Mouse (Mus musculus) CH12.LX (cell line): Measurements from ENCODE around the gene Naa30. TPM values are rescaled to one million over a fixed set of nuclear protein-coding genes. Genes with fewer than 3 reads are reported as not detected.
A peak's percentile ranks its signal among the peaks of the same experiment; 100 is the strongest.

Experiments
- DNase-seq: peaks from one replicate; pipeline ENCODE4 v3.0.0-alpha.2; 2013; ENCODE audit errors: extremely low read depth
- H3K27ac ChIP-seq: 2 replicates; pipeline ENCODE4 v1.5.1; 2012; ENCODE audit warnings: low read depth, mild to moderate bottlenecking, control low read depth, moderate library complexity; ENCODE audit not compliant: insufficient read depth
- H3K27me3 ChIP-seq: replicated peaks from 2 replicates; pipeline ENCODE3; 2012; ENCODE audit warnings: inconsistent platforms
- H3K36me3 ChIP-seq, 2 experiments: replicated peaks in 1 of 2; 2 replicates each; pipeline versions ENCODE3 to v1.6.1; 2012; ENCODE audit warnings: inconsistent platforms in 1 of 2, low read length in 1 of 2, mild to moderate bottlenecking in 1 of 2, mixed read lengths in 1 of 2, moderate library complexity in 1 of 2; ENCODE audit not compliant: control insufficient read depth in 1 of 2, insufficient read depth in 1 of 2
- H3K4me1 ChIP-seq, 2 experiments: 2 replicates each; pipeline ENCODE4 v1.6.1; 2012; ENCODE audit warnings: inconsistent platforms in 1 of 2, moderate library complexity in 1 of 2; ENCODE audit not compliant: insufficient read depth in 2 of 2, control insufficient read depth in 1 of 2
- H3K4me2 ChIP-seq: 2 replicates; pipeline ENCODE4 v1.6.1; 2012; ENCODE audit warnings: low read depth, mild to moderate bottlenecking, control low read depth; ENCODE audit not compliant: poor library complexity, insufficient read depth, severe bottlenecking
- H3K4me3 ChIP-seq, 3 experiments: fragments of 150-350 bp in 1 of 3; sonication (generic) in 1 of 3; replicated peaks in 1 of 3; 2 replicates each; pipeline versions ENCODE3 to v1.5.1; 2011 to 2012; ENCODE audit warnings: low read depth in 2 of 3, low read length in 2 of 3, mild to moderate bottlenecking in 2 of 3, moderate library complexity in 2 of 3, control low read depth in 1 of 3, improper control_type of control experiment in 1 of 3, inconsistent platforms in 1 of 3, mixed read lengths in 1 of 3; ENCODE audit not compliant: poor library complexity in 1 of 3
- H3K79me2 ChIP-seq: replicated peaks from 2 replicates; pipeline ENCODE4 v1.6.1; 2012; ENCODE audit warnings: mild to moderate bottlenecking, moderate library complexity; ENCODE audit not compliant: control insufficient read depth, poor library complexity, insufficient read depth, severe bottlenecking; ENCODE audit errors: extremely low read depth
- H3K9ac ChIP-seq: 2 replicates; pipeline ENCODE4 v1.6.1; 2012; ENCODE audit warnings: low read depth, mild to moderate bottlenecking, control low read depth, moderate library complexity; ENCODE audit not compliant: insufficient read depth
- H3K9me3 ChIP-seq: replicated peaks from 2 replicates; pipeline ENCODE3; 2012; ENCODE audit warnings: low read length, inconsistent platforms, mixed read lengths
- BHLHE40 ChIP-seq: IDR thresholded peaks from 2 replicates; pipeline ENCODE4 v1.6.1; 2011; ENCODE audit warnings: mild to moderate bottlenecking, low read depth, low read length, improper control_type of control experiment
- CHD2 ChIP-seq: IDR thresholded peaks from 2 replicates; pipeline ENCODE4 v1.6.1; 2011; ENCODE audit warnings: low read length, improper control_type of control experiment
- CTCF ChIP-seq, 2 experiments: IDR thresholded peaks in 1 of 2; conservative IDR thresholded peaks in 1 of 2; 2 replicates each; pipeline ENCODE4 v1.5.1; 2011 to 2012; ENCODE audit warnings: low read depth in 2 of 2, low read length in 2 of 2, improper control_type of control experiment in 1 of 2, inconsistent platforms in 1 of 2, mild to moderate bottlenecking in 1 of 2, moderate library complexity in 1 of 2
- ELF1 ChIP-seq: IDR thresholded peaks from 2 replicates; pipeline ENCODE4 v1.6.1; 2014; ENCODE audit warnings: low read depth, mild to moderate bottlenecking, inconsistent platforms, low read length, improper control_type of control experiment
- ETS1 ChIP-seq: conservative IDR thresholded peaks from 2 replicates; pipeline ENCODE4 v1.6.1; 2012; ENCODE audit warnings: low read depth, mild to moderate bottlenecking, inconsistent platforms, low read length, improper control_type of control experiment, moderate library complexity
- GABPA ChIP-seq: IDR thresholded peaks from 2 replicates; pipeline ENCODE4 v1.6.1; 2012; ENCODE audit warnings: low read depth, low read length, improper control_type of control experiment, inconsistent platforms; ENCODE audit not compliant: insufficient replicate concordance
- HCFC1 ChIP-seq: IDR thresholded peaks from 2 replicates; pipeline ENCODE4 v1.6.1; 2012; ENCODE audit warnings: low read depth, mild to moderate bottlenecking, inconsistent platforms, low read length, improper control_type of control experiment
- IRF4 ChIP-seq: IDR thresholded peaks from 2 replicates; pipeline ENCODE4 v1.6.1; 2014; ENCODE audit warnings: low read depth, mild to moderate bottlenecking, inconsistent platforms, low read length, improper control_type of control experiment
- KAT2A ChIP-seq: IDR thresholded peaks from 2 replicates; pipeline ENCODE4 v1.6.1; 2012; ENCODE audit warnings: low read length, improper control_type of control experiment, inconsistent platforms; ENCODE audit not compliant: insufficient replicate concordance
- MAFK ChIP-seq: IDR thresholded peaks from 2 replicates; pipeline ENCODE4 v1.6.1; 2011; ENCODE audit warnings: low read length, improper control_type of control experiment; ENCODE audit not compliant: insufficient replicate concordance
- MAZ ChIP-seq: IDR thresholded peaks from 2 replicates; pipeline ENCODE4 v1.6.1; 2012; ENCODE audit warnings: low read depth, mild to moderate bottlenecking, inconsistent platforms, low read length, improper control_type of control experiment, moderate library complexity
- MXI1 ChIP-seq: IDR thresholded peaks from 2 replicates; pipeline ENCODE4 v1.6.1; 2011; ENCODE audit warnings: mild to moderate bottlenecking, low read depth, low read length, improper control_type of control experiment
- MYC ChIP-seq: IDR thresholded peaks from 2 replicates; pipeline ENCODE4 v1.6.1; 2011; ENCODE audit warnings: low read depth, mild to moderate bottlenecking, improper control_type of control experiment, low read length
- NELFE ChIP-seq: IDR thresholded peaks from 2 replicates; pipeline ENCODE4 v1.6.1; 2011; ENCODE audit warnings: low read depth, low read length, improper control_type of control experiment
- POLR2A ChIP-seq: IDR thresholded peaks from 2 replicates; pipeline ENCODE4 v1.6.1; 2011; ENCODE audit warnings: low read depth, mild to moderate bottlenecking, improper control_type of control experiment, low read length
- POLR2AphosphoS2 ChIP-seq: IDR thresholded peaks from 2 replicates; pipeline ENCODE4 v1.6.1; 2011; ENCODE audit warnings: low read depth, low read length, improper control_type of control experiment
- RAD21 ChIP-seq: IDR thresholded peaks from 2 replicates; pipeline ENCODE4 v1.6.1; 2011; ENCODE audit warnings: low read depth, mild to moderate bottlenecking, low read length, improper control_type of control experiment, moderate library complexity
- RCOR1 ChIP-seq: conservative IDR thresholded peaks from 2 replicates; pipeline ENCODE4 v1.6.1; 2012; ENCODE audit warnings: low read depth, mild to moderate bottlenecking, inconsistent platforms, low read length, improper control_type of control experiment
- SIN3A ChIP-seq: IDR thresholded peaks from 2 replicates; pipeline ENCODE4 v1.6.1; 2012; ENCODE audit warnings: low read length, improper control_type of control experiment, inconsistent platforms
- SMC3 ChIP-seq: IDR thresholded peaks from 2 replicates; pipeline ENCODE4 v1.6.1; 2011; ENCODE audit warnings: low read depth, low read length, improper control_type of control experiment
- TCF12 ChIP-seq: IDR thresholded peaks from 2 replicates; pipeline ENCODE4 v1.6.1; 2014; ENCODE audit warnings: low read depth, mild to moderate bottlenecking, inconsistent platforms, low read length, improper control_type of control experiment
- UBTF ChIP-seq: IDR thresholded peaks from 2 replicates; pipeline ENCODE4 v1.6.1; 2012; ENCODE audit warnings: low read depth, mild to moderate bottlenecking, inconsistent platforms, low read length, improper control_type of control experiment, moderate library complexity
- USF1 ChIP-seq: IDR thresholded peaks from 2 replicates; pipeline ENCODE4 v1.6.1; 2014; ENCODE audit warnings: low read depth, mild to moderate bottlenecking, inconsistent platforms, low read length, improper control_type of control experiment
- ZKSCAN1 ChIP-seq: IDR thresholded peaks from 2 replicates; pipeline ENCODE4 v1.6.1; 2012; ENCODE audit warnings: low read depth, inconsistent platforms, low read length, improper control_type of control experiment, borderline replicate concordance
- ZMIZ1 ChIP-seq: IDR thresholded peaks from 2 replicates; pipeline ENCODE4 v1.6.1; 2012; ENCODE audit warnings: low read depth, mild to moderate bottlenecking, inconsistent platforms, low read length, improper control_type of control experiment
- dilution Hi-C: fragments of 300-500 bp; cut with MboI; formaldehyde crosslinking; loops from 2 replicates; pipeline ENCODE4 v1.14.3; 2020; ENCODE audit warnings: low sequenced_read_pairs; ENCODE audit not compliant: extremely low pct_unique_long_range_greater_than_20kb, extremely low pct_ligation_motif_present
- in situ Hi-C: fragments of 300-500 bp; cut with MboI; formaldehyde crosslinking; loops from 3 replicates; pipeline ENCODE4 v1.14.3; 2019; ENCODE audit warnings: low sequenced_read_pairs, low pct_ligation_motif_present, low pct_unique_long_range_greater_than_20kb, mixed read lengths
- polyA plus RNA-seq: library from polyadenylated mRNA; unstranded; fragments of >175 nt; gene quantifications from 2 replicates; pipeline ENCODE4 v1.2.1, GENCODE M21; 2012; ENCODE audit warnings: low read depth; ENCODE audit not compliant: insufficient read length
- total RNA-seq, 2 experiments: library from RNA; depleted of rRNA; stranded (reverse); fragments of 300-350 nt in 1 of 2; fragments of >200 nt in 1 of 2; gene quantifications; 2 replicates each; pipeline ENCODE4 v1.2.3; 2012 to 2014

Naa30 gene
- total RNA-seq (2012; rRNA removed) (13.5 and 15.2 TPM in 2 replicates), total RNA-seq (2014; rRNA removed) (26.5 and 31.4 TPM in 2 replicates), polyA plus RNA-seq (23.5 and 25.6 TPM in 2 replicates)

DNA sequence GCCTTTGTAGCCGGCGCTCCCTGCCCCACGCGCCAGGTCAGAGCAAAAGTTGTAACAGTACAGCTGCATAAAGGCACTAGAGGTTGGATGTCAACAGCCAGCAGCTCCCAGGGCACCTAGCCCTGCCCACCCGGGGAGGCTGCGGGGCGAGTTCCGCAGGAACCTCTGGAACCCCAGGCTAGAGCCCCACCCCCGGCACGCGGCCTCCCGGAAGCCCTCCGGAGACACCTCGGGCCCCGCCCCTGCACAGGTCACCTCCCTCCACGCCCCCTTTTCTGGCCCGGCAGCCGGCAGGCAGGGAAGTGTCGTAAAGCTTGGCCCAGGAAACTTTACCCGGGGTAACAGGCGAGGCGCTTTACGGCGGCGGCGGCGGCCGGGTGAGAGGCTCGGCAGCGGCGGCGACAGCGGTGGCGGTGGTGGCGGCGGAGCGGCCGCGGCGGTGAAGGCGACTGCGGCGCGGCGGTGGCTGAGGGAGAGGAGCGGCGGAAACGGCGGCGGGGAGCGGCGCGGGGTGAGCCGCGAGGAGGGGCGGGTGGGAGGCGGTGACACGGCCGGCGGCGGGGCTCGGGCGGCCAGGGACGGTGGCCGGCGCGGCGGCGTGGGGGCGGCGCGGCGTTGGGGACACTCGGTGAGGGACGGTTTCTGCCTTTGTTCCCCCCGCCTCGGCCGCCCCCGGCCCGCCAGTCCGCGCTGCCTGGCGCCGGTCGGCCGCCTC, at the start of gene Naa30:
Gene Naa30 (plus strand): TSS at position 360 of the 715 bp plus-strand sequence.
- H3K79me2 ChIP-seq = peaks cover 26% of the 10 kb centered on the region
- no peaks in the 10 kb centered on the region for H3K9me3 ChIP-seq
- peak; percentile 95 for DNase-seq
- H3K4me3 ChIP-seq = peak within 1 kb of the TSS; percentile 69 to 97 (median 90)
- peaks cover 3 to 17% of the 10 kb centered on the region in 2 experiments for H3K36me3 ChIP-seq
- H3K4me2 ChIP-seq = peak within 1 kb of the TSS; percentile 89
- no peaks in the 10 kb centered on the region for H3K27me3 ChIP-seq
- peaks cover 3 to 29% of the 10 kb centered on the region in 2 experiments; a peak in 2 of 4 replicates for H3K4me1 ChIP-seq
- TF ChIP-seq RCOR1 = no peak
- peak; percentile 72 for TF ChIP-seq ZMIZ1
- no peak for TF ChIP-seq USF1
- TF ChIP-seq GABPA = no peak
- no peak for TF ChIP-seq IRF4
- no peak for TF ChIP-seq SMC3
- TF ChIP-seq POLR2A = peak; percentile 89
- TF ChIP-seq MYC = no peak
- TF ChIP-seq ELF1 = peak; percentile 93
- TF ChIP-seq HCFC1 = peak; percentile 78
- peak; percentile 57; the same call in 1 of the 2 replicates for TF ChIP-seq KAT2A
- TF ChIP-seq TCF12 = peak; percentile 77
- peak; percentile 83 for TF ChIP-seq SIN3A
- no peak for TF ChIP-seq RAD21
- TF ChIP-seq ZKSCAN1 = no peak
- 0 out of 2 replicates have a peak, but pooled peaks have one; percentile 49 for TF ChIP-seq POLR2AphosphoS2
- TF ChIP-seq CHD2 = no peak
- TF ChIP-seq BHLHE40 = peak; percentile 93
- TF ChIP-seq ETS1 = peak; percentile 33
- TF ChIP-seq CTCF (conservative IDR thresholded peaks at IDR 0.05 in 1 of 2, IDR thresholded peaks at IDR 0.05 in 1 of 2; ENCODE audit: low read depth in 2 of 2, low read length in 2 of 2) = no peak
- peak; percentile 76 for TF ChIP-seq NELFE
- TF ChIP-seq MAFK = no peak
- peak; percentile 85 for TF ChIP-seq MXI1
- TF ChIP-seq MAZ = peak; percentile 78
- no peak; the same call in 1 of the 2 replicates for TF ChIP-seq UBTF
- H3K9ac ChIP-seq = peak within 1 kb of the TSS; percentile 79
- peak within 1 kb of the TSS; percentile 24 for H3K27ac ChIP-seq
- in situ Hi-C loops = no loop called here
- dilution Hi-C loops = no loop called here
